Mouse (Mus musculus) kidney, adult 8-10 months (tissue): ENCODE data around the gene Shld2.
A peak's percentile ranks its signal among the peaks of the same experiment; 100 is the strongest.
"Not testable (repeated sequence)": the region's sequence is repeated elsewhere in the genome, so short reads cannot be mapped to it uniquely, and the experiment has no call there.

ENCODE experiments used
- DNase-seq, 2 experiments: peaks; one replicate each; pipeline ENCODE4 v3.0.0; 2022

The Shld2 gene

DNA sequence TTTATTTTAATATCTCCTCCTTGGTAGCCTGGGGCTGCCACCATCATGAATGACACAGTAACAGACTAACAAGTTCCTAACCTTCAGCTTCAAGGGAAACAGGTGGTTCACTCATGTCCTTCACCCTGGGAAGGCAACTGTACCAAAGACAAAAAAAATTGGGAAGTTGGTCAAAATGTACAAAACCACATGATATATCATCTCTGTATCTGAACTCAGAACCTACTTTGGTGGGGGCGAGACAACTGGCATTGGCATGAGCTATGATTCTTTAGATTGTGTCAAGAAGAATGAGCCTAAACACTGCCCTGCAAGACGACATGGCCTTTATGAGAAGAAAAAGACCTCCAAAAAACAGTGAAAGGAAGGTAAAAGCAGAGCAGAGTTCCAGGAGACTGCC is 29.5 kb downstream of the Shld2 start:
- DNase-seq: no peak

GRCm38 (mm10) chr14:34279726-34280125 is 30.6 kb downstream of the Shld2 start:
- peak in 1 of 2 experiments; percentile 34 for DNase-seq

DNA sequence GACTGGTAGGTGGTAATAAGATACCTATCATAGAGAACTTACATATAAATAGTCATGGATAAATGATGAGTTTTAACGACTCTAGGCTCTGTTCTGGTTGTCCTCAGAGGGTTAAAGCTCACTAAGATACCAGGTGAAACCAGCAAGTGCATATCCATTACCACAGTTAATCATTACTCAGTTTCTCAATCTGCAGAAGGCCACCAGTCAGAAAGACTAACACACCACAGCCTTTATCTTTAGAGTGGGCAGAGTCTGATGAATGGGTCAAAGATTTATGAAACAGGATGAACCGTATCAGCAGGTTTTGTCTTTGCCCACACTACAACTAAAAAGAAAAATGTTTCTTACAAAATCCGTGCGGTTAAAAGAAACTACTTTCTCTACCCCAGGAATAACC is 35.1 kb downstream of the Shld2 start:
- peak in 1 of 2 experiments; percentile 68 for DNase-seq

GRCm38 (mm10) chr14:34274141-34274540 is 36.2 kb downstream of the Shld2 start:
- no peak for DNase-seq

GRCm38 (mm10) chr14:34273280-34273679 is 37.0 kb downstream of the Shld2 start:
- DNase-seq: no peak

DNA sequence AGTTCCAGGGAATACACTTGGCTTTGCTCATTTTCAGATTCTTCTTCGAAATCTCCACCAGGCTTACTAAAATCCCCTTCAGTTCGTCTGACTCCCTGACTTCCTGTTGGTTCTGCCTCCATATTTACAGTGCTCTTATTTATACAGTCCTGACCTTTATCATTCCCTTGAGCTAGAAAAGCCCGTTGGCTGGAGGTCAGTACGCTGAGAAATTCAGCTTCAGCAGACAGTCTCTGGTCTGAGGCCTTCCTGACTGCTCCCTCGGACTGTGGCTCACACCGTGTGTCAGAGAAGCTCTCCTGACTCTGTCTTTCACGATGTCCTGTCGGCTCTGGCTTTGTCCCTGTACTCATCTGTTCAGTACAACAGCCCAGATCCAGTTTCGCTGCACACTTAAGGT is 42.2 kb downstream of the Shld2 start:
- no peak for DNase-seq

DNA sequence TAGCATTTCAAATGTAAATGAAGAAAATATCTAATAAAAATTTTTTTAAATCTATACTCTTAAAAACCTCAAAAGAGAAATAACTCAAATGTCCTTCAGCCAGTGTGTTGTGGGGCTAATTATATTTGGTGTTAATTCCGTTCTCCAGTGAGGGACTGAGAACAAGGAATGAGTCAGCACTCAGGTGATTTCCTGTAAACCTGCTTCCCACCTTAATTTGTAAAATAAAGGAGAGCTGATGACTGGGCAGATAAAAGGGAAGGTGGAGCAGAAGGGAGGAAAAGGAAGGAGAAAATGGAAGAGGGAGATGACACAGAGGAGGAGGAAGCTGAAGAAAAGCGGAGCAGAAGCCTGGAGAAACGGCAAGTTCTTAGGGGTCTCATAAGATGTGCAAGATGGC is 51.8 kb downstream of the Shld2 start:
- not testable (repeated sequence) for DNase-seq

- no peak for DNase-seq
Observed at GRCm38 (mm10) chr14:34253261-34253660, 57.0 kb downstream of the Shld2 start.

DNA sequence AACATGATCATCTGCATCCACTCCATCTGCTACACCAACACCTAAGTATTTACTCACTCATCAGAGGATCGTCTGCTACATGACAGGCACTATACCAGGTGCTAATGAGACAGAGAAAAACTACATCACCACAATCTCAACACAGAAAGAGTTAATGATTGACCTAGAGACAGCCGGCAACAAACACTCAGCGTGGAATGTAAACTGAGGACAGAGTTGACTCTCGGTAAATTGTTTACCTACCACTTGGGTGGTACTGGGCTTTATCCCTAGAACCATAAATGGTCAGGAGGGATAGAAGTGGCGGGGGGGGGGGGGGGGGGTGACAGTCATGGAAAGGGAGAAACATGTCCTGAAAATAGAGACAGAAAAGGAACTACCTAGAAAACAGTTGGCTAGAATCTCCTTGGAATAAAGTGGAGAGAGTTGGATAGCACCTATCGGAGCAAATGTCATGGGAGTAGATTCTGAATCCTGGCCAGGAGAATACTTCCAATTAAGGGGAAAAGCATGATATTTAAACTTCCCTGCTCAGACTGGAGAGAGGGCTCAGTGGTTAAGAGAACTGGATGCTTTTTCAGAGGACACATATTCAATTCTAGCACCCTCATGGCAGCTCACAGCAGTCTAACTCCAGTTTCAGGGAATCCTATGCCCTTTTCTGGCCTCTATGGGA is 57.7 kb downstream of the Shld2 start:
- no peak for DNase-seq

- DNase-seq: no peak
Observed at GRCm38 (mm10) chr14:34240676-34241075, 69.6 kb downstream of the Shld2 start.

DNA sequence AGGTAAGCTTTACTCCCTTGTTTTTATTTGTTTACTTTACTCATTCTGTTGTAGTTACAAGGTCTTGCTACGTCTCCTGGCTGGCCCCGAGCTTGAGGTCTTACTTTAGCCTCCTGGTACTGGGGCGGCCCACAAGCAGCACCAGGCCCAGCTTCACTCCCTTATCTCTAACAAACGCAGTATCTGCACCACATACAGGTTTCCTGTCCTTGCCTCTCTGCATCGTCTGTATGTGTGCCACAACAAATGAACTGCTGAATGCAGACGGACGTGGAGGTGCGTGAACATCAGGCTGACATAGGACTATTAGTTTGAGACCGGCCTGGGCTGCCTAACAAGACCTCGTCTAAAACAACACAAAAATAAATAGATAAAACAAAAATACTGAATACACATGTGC is 70.0 kb downstream of the Shld2 start:
- DNase-seq: no peak

DNA sequence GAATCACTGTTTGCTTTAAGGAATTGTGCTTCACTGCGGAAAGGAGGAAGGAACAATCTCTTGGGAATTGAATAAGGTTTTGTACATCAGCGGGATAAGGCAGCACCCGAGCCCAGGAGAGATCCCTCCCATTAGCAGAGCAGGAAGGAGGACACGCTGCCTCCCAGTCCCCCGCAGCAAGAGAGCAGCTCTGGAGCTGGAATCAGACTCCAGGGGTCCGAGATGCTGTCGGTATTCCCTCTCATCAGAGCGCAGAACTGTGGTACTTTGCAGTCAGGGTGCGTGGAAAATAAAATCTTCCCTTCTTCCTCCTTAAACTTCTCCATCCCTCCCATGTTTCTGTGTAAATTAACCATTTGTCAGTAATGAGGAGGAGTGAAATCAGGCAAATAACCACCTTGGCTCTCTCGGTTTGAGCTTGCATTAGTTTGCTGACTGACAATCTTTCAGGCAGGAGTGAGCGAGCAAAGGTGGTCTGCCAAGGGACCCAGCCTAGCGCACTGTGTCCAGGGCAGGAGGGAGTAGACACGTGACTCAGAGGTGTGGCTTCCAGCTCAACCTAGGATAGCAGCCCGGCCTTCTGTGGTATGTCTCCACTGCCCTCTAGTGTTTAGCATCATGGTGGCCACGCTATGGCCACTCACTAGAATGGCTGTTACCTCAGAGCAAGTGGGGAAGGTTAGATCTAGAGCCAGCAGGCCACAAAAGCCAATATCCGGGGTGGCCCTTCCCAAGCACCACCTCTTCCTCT is 75.5 kb downstream of the Shld2 start:
- DNase-seq: peak; percentile 72 to 77

DNA sequence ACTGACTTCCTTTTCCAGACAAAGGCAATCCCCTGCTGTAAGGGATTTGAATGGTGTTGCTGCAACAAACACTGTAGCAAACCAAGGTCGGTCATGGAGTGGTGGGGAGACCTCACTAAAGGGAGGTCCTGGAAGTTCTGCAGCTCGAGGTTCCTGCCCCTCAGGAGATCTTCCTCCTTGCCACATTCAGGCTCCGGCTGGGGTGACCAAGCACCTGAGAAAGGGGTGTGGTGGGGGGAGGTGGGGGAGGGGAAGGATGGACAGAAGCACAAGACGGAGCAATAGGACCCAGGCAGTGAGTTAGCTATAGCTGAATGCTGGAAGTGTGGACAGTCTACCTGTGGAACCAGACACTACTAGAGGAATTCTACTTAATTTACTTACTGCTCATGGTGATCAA is 76.4 kb downstream of the Shld2 start:
- DNase-seq: no peak

GRCm38 (mm10) chr14:34232866-34233680 is 77.2 kb downstream of the Shld2 start:
- DNase-seq: no peak

DNA sequence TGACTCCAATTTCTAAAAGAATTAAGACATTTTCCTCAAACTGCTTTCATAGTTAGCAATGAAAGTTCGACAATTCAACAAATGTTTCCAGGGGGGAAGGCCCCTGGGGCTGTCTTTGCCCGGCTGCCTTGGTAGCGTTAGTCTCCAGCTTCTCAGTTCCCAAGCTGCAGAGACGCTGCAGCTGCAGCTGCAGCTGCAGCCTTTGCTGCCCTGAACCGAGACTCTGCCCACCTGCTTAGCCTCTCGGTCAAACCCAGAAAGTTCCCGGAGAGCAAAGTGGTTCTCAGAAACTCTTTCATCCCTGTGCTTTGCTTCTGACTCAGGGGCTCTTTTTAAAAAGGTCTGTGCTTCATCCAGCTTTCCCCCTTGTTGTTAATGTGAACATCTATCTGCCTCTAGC is 78.0 kb downstream of the Shld2 start:
- no peak for DNase-seq

- DNase-seq: no peak
Observed at GRCm38 (mm10) chr14:34228830-34229506, 81.3 kb downstream of the Shld2 start.

DNA sequence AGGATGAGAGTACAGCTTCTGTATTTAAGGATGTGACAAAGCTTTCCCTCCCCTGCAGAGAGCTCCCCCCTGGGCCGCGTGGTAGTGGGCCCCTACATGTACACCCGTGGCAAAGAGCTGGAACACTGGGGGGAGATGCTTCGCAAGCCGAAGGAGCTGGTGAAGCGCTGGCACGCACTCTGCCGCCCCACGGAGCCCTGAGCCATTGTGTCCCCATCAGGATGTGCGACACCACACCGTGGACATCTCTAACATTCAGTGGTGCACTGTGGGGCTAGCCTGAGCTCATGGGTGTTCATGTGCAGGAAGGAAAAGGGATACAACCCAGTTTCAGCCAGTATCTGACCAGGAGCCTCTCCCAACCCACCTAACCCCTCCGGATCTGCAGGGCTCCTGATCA is 82.3 kb downstream of the Shld2 start:
- DNase-seq: no peak

- DNase-seq: no peak
Observed at GRCm38 (mm10) chr14:34226566-34226965, 83.7 kb downstream of the Shld2 start.

GRCm38 (mm10) chr14:34225986-34226385 is 84.3 kb downstream of the Shld2 start:
- no peak for DNase-seq

DNA sequence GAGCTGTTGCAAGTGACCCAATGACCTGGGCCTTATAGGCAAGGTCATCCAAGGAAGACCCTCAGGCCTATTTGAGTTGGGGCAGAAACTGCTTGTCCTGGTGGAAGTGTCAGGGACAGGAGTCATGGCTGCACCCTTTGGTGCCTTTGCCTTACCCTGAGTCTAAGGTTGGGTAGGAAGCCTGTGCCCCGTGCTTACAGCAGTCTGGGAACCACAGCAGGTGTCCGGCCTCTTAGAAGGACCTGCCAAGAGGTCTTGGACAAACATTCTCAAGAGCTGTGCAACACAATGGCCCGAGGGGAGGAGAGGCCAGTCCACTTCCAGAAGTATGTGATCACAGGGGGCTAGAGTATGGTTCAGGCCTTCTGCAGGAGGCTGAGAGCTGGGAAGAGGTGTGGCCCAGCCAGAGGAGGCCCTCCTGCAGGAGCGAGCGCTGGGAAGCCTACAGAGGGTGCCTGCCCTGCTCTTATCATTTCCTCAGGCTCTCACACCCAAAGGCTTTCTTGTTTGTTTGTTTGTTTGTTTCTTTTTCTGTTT is 86.9 kb downstream of the Shld2 start:
- no peak for DNase-seq

GRCm38 (mm10) chr14:34221416-34222077 is 88.7 kb downstream of the Shld2 start:
- DNase-seq: no peak

GRCm38 (mm10) chr14:34220426-34220825 is 89.9 kb downstream of the Shld2 start:
- DNase-seq: no peak
